8 mouse cellular contexts compared by ENCODE assay signal in genomic region chr19:15924181-15924865, GRCm38 (mm10). TPM values are rescaled to one million over a fixed set of nuclear protein-coding genes. Genes with fewer than 3 reads are reported as not detected.
DNase-seq lines count a peak whose midpoint lies in the region; ATAC-seq lines count a peak whose summit lies in the region.

No protein-coding gene starts in this region.

- peak; percentile 66 for ATAC-seq in intestine, embryonic 14.5 days (replicated peaks; ENCODE audit: low FRiP score, low TSS enrichment, low read depth)

- H3K9me3 ChIP-seq in intestine, embryonic 14.5 days (ENCODE audit: control insufficient read depth, low read length) = no peaks in the 10 kb centered on the region

- H3K27ac ChIP-seq in intestine, embryonic 14.5 days (ENCODE audit: low read depth) = peak overlapping the region; percentile 69
- H3K27ac ChIP-seq in macrophage = peak overlapping the region; percentile 57

- peaks cover 17% of the 10 kb centered on the region for H3K79me2 ChIP-seq in macrophage (ENCODE audit: inconsistent target)

- H3K9ac ChIP-seq in intestine, embryonic 14.5 days (ENCODE audit: low read length) = peak overlapping the region; percentile 55

- whole genome bisulfite sequencing in intestine, embryonic 14.5 days = under 1% methylated on average over 46 of the region's 46 CpGs
- WGBS in macrophage (ENCODE audit: missing documents) = 2% methylated on average over 46 of the region's 46 CpGs

- intact Hi-C loops in gastrocnemius, postnatal 14 days (cut with DNase I; ENCODE audit: low total_unique reads) = no loop called here

- H3K4me2 ChIP-seq in intestine, embryonic 14.5 days (ENCODE audit: low read length) = peak overlapping the region; percentile 91

- H3K27me3 ChIP-seq in intestine, embryonic 14.5 days (replicated peaks; ENCODE audit: control insufficient read depth, insufficient read depth, low read length) = no peaks in the 10 kb centered on the region

- DNase-seq in adrenal gland, postnatal 10 days = peak; percentile 61
- peak; percentile 59 for DNase-seq in embryo, embryonic 10 days (ENCODE audit: low spot score)
- peak; percentile 77 for DNase-seq in gastrocnemius, postnatal 14 days
- no peak for DNase-seq in intestine, embryonic 14.5 days (ENCODE audit: low spot score)
- peak; percentile 44 to 81 for DNase-seq in left cerebral cortex, adult 9 months (ENCODE audit: low spot score in 2 of 2)
- peak; percentile 17 for DNase-seq in retina, postnatal 7 days (ENCODE audit: low read depth, low spot score)
- DNase-seq in urinary bladder, postnatal 36 days (ENCODE audit: low spot score in 2 of 2) = peak; percentile 25 to 33

- peaks cover 18% of the 10 kb centered on the region for H3K4me1 ChIP-seq in intestine, embryonic 14.5 days (replicated peaks; ENCODE audit: control insufficient read depth, insufficient read depth, low read length)

- 0 out of 2 replicates have a peak, but pooled peaks cover under 1% of the 10 kb centered on the region for H3K36me3 ChIP-seq in intestine, embryonic 14.5 days (ENCODE audit: control insufficient read depth, insufficient read depth, low read length)
- H3K36me3 ChIP-seq in macrophage (ENCODE audit: inconsistent target) = no peaks in the 10 kb centered on the region

- peak overlapping the region; percentile 61 for H3K4me3 ChIP-seq in intestine, embryonic 14.5 days (ENCODE audit: low read depth, low read length)
- H3K4me3 ChIP-seq in macrophage (ENCODE audit: inconsistent target) = peak overlapping the region; percentile 84

RNA-seq across cellular contexts. Expression of gene Psat1, which starts 22.8 kb away (rescaled TPM):
- total RNA-seq in adrenal gland, postnatal 10 days (2021) = 100 to 1,000 TPM in 1 of 2 experiments, 10 to 100 TPM in 1; 60.7 to 140 TPM
- total RNA-seq in gastrocnemius, postnatal 14 days (2021) = 10 to 100 TPM in 1 of 2 experiments, 1 to 10 TPM in 1; 7.3 to 12.1 TPM
- 74.0 and 80.8 TPM in 2 replicates for polyA plus RNA-seq in intestine, embryonic 14.5 days (2014; fragmentation: Nextera tagmentation; extraction: Ambion mirVana)
- total RNA-seq in macrophage (2018; cell fraction: chromatin; rRNA removed) = 10 to 100 TPM in 19 of 26 experiments, 1 to 10 TPM in 7; 3.5 to 27.8 (median 13.6) TPM
- 10 to 100 TPM in 8 of 26 experiments, 1 to 10 TPM in 18; 4.0 to 14.3 (median 7.4) TPM for total RNA-seq in macrophage (2018; cell fraction: cytosol; rRNA removed)
- 10 to 100 TPM in 15 of 26 experiments, 1 to 10 TPM in 11; 2.4 to 24.2 (median 12.0) TPM for total RNA-seq in macrophage (2018; cell fraction: nucleus; rRNA removed)
- 3.2 to 31.5 TPM (median 6.7 TPM) in 3 replicates for polyA plus RNA-seq in macrophage (2018)

Comparison
In these comparisons a context has a peak if more than half of its experiments do, and no peak if none do; other contexts are left out.
1. RNA of gene Psat1, which starts 22.8 kb away (total RNA-seq): 60.7 to 140 TPM in adrenal gland, postnatal 10 days; 7.3 to 12.1 TPM in gastrocnemius, postnatal 14 days; every median in the first group is over 4 times any median in the second.